Mouse (Mus musculus): ENCODE results near the gene 1810010D01Rik. TPM values are rescaled to one million over a fixed set of nuclear protein-coding genes. Genes with fewer than 3 reads are reported as not detected.

1810010D01Rik gene
- polyA plus RNA-seq, 1 experiment: 2.3 TPM

DNA sequence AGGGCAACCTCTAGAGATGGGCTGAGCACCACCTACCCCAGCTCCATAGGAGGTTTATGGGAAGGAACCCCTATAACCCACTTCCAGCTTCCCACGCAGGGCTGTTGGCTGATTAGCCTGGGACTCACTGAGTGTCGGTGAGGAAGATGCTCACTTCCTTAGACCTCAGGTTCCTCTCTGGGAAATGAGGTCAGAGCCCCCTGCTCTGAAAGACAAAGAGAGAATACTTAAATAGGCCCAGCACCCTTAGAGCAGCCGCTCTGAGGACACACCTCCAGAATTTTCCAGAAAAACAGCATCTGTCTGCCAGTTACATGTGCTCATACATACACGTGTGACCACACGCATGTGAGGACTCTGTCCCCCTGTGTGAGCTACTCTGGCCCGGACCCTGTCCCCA, 1.1 kb downstream of the 1810010D01Rik start:
- H3K4me1 ChIP-seq (ENCODE audit: control insufficient read depth, insufficient read depth, low read length): no peaks in the 10 kb centered on the region; the same call in 1 of the 2 replicates
- no peak for TF ChIP-seq CTCF (IDR thresholded peaks at IDR 0.05; ENCODE audit: control insufficient read depth, insufficient read depth, low read length)
- no peak for TF ChIP-seq POLR2A (IDR thresholded peaks at IDR 0.05; ENCODE audit: borderline replicate concordance, control insufficient read depth, low read depth, low read length)
- no peak overlapping the region for H3K4me3 ChIP-seq (replicated peaks; ENCODE audit: control insufficient read depth, low read depth, low read length)
- 67% methylated on average over 6 of the region's 6 CpGs for WGBS
- H3K27ac ChIP-seq (ENCODE audit: control insufficient read depth, insufficient read depth, low read depth, low read length, poor library complexity): no peak overlapping the region

DNA sequence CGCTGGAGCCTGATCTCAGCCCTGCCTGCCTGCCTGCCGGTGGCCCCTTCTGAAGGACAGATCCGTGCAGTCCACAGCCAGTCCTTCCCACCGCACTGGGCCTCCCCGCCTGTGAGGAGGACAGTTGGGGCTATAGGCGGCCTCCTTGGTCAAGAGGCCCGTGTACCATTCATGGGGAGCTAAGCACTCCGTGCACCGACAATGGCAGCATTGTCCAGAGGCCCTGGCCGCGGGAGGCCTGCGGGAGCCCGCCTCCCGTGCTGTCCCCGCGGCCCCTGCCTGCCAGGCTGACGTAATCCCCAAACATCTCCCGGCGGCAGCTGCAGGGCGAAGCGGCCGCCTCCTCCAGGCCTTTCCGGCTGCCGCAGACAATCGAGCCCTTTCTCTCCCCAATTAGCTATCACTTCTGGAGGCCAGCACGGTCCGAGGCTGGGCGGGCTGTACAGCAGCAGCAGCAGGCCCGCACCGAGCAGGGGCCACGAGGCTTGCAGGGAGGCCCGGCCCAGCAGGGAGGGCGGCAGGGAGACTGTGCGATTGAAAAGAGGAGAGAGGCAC, 1.8 kb downstream of the 1810010D01Rik start:
- no peak overlapping the region for H3K4me3 ChIP-seq (replicated peaks; ENCODE audit: control insufficient read depth, low read depth, low read length)
- H3K27ac ChIP-seq (ENCODE audit: control insufficient read depth, insufficient read depth, low read depth, low read length, poor library complexity): no peak overlapping the region

DNA sequence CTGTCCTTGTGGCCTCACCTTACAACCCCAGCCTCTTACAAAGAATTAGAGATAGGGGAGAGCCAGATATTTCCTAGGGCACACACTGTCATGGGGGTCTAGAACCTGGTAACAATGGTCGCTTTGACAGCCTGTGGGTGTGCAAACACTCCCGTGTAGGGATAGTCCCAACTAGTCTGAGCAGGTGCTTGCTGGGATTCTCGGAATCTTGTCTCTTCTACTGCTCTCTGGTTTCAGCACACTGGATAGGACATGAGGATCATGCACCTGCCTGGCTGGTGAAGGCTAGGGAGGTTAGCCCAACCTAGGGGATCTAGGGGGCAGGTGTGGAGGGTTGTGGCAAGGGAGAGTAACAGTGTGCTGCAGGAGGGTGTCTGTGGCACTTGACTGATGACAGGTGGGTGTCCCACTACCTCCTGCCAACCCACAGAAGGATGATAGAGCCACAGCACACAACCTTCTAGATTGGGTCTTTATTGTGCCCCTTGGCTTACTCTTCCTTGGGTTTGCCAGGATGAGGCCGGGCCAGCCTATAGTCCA, 2.5 kb downstream of the 1810010D01Rik start:
- 87% methylated on average over 4 of the region's 4 CpGs for WGBS
- Histone ChIP-seq H3K4me1 (ENCODE audit: control insufficient read depth, insufficient read depth, low read length) (no peaks in the 10 kb centered on the region), H3K4me3 (replicated peaks; ENCODE audit: control insufficient read depth, low read depth, low read length) (no peak overlapping the region), H3K27ac (ENCODE audit: control insufficient read depth, insufficient read depth, low read depth, low read length, poor library complexity) (no peak overlapping the region)
- TF ChIP-seq CTCF (IDR thresholded peaks at IDR 0.05; ENCODE audit: control insufficient read depth, insufficient read depth, low read length) (no peak), POLR2A (IDR thresholded peaks at IDR 0.05; ENCODE audit: borderline replicate concordance, control insufficient read depth, low read depth, low read length) (no peak)

More for the DNA sequence above, 1.8 kb downstream of the 1810010D01Rik start:
- WGBS: 17% methylated on average over 34 of the region's 34 CpGs
- TF ChIP-seq POLR2A (IDR thresholded peaks at IDR 0.05; ENCODE audit: borderline replicate concordance, control insufficient read depth, low read depth, low read length): no peak
- no peak for TF ChIP-seq CTCF (IDR thresholded peaks at IDR 0.05; ENCODE audit: control insufficient read depth, insufficient read depth, low read length)
- H3K4me1 ChIP-seq (ENCODE audit: control insufficient read depth, insufficient read depth, low read length): no peaks in the 10 kb centered on the region; the same call in 1 of the 2 replicates

DNA sequence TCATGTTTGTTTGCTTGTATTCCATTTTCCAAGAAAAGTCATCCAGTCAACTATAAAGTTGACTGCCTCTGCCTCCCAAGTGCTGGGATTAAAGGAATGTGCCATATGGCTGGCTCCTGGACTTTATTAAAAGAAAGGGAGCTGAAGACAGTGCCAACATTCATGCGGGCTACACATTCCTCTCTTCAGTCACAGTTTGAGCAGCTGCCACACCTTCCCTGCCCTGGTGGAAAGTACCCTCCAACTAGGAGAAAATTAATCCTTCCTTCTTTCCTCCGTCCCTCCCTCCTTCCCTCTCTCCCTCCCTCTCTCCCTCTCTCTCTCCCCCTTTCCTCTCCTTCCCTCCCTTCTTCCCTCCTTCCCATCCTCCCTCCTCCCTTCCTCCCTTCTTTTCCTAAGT, 8.2 kb downstream of the 1810010D01Rik start:
- WGBS: 74% methylated on average over 2 of the region's 2 CpGs
- Histone ChIP-seq H3K4me3 (replicated peaks; ENCODE audit: control insufficient read depth, low read depth, low read length) (no peak overlapping the region), H3K27ac (ENCODE audit: control insufficient read depth, insufficient read depth, low read depth, low read length, poor library complexity) (no peak overlapping the region), H3K4me1 (ENCODE audit: control insufficient read depth, insufficient read depth, low read length) (no peaks in the 10 kb centered on the region)
- TF ChIP-seq CTCF (IDR thresholded peaks at IDR 0.05; ENCODE audit: control insufficient read depth, insufficient read depth, low read length) (no peak), POLR2A (IDR thresholded peaks at IDR 0.05; ENCODE audit: borderline replicate concordance, control insufficient read depth, low read depth, low read length) (no peak)

DNA sequence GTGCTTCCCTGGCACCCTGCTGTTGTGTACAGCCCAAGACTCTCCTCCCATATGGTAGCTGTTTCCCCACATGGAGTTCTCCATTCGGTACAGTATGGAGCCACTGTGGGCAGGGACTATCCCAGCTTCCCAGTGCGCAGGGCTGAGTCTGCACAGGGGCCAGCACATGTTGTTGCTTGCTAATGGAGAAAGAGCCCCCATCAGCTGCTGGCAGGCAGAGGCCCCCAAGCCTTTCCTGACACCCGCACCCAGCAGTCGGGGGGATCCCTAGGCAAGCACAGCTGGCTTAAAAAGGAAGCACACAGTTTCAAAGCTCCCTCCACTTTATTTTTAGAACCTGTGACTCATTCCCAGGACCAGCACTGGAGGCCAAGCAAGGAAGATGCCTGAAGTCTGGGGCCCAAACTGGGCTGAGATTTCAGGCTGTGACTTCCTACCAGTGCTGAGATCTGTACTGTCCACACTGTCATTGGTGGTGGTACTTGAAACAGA, 9.7 kb downstream of the 1810010D01Rik start:
- Histone ChIP-seq H3K27ac (ENCODE audit: control insufficient read depth, insufficient read depth, low read depth, low read length, poor library complexity) (no peak overlapping the region), H3K4me1 (ENCODE audit: control insufficient read depth, insufficient read depth, low read length) (peaks cover 1% of the 10 kb centered on the region), H3K4me3 (replicated peaks; ENCODE audit: control insufficient read depth, low read depth, low read length) (no peak overlapping the region)
- TF ChIP-seq CTCF (IDR thresholded peaks at IDR 0.05; ENCODE audit: control insufficient read depth, insufficient read depth, low read length): no peak
- TF ChIP-seq POLR2A (IDR thresholded peaks at IDR 0.05; ENCODE audit: borderline replicate concordance, control insufficient read depth, low read depth, low read length): no peak
- 34% methylated on average over 4 of the region's 4 CpGs for WGBS

DNA sequence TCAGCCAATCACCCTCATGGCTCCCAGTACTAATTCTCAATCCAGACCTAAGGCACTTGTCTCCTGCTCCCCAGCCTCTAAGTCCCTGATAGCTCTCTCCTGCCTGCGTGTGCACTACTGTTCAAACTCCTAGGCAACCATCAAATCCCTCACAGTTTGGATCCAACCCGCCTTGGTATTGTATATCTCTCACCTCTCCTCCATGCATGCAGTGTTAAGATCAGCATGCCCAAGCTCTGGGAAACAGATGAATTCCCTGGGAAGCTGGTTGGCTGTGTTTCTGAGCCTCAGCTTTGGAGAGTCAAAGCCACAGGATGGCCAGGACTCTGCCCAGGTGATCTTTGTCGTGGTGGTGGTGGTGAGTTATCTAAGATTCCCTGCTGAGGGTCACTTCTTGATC, 10.2 kb downstream of the 1810010D01Rik start:
- Histone ChIP-seq H3K4me3 (replicated peaks; ENCODE audit: control insufficient read depth, low read depth, low read length) (no peak overlapping the region), H3K27ac (ENCODE audit: control insufficient read depth, insufficient read depth, low read depth, low read length, poor library complexity) (no peak overlapping the region), H3K4me1 (ENCODE audit: control insufficient read depth, insufficient read depth, low read length) (peaks cover 1% of the 10 kb centered on the region)
- TF ChIP-seq CTCF (IDR thresholded peaks at IDR 0.05; ENCODE audit: control insufficient read depth, insufficient read depth, low read length) (no peak), POLR2A (IDR thresholded peaks at IDR 0.05; ENCODE audit: borderline replicate concordance, control insufficient read depth, low read depth, low read length) (no peak)
- 61% methylated on average over 3 of the region's 3 CpGs for WGBS

DNA sequence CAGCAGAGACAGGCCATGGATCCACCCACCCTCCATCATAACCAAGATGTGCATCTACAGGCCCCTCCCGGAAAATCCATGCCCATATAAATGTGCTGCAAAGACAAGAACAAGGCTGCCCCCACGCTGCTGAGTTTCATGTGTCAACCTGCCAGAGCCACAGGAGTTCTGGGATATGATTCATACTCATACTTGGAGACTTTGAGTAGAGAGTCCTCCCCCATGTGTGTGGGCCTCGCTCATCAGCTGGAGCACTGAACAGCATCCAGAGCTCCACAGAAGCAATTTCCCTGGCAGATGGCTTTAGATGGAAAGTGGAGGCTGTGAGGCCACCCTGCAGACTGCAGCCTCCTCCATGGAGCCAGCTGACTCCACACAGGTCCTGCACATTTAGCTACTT, 10.9 kb downstream of the 1810010D01Rik start:
- no peak overlapping the region for H3K4me3 ChIP-seq (replicated peaks; ENCODE audit: control insufficient read depth, low read depth, low read length)
- no peak overlapping the region for H3K27ac ChIP-seq (ENCODE audit: control insufficient read depth, insufficient read depth, low read depth, low read length, poor library complexity)
- 79% methylated on average over 3 of the region's 3 CpGs for WGBS
- TF ChIP-seq POLR2A (IDR thresholded peaks at IDR 0.05; ENCODE audit: borderline replicate concordance, control insufficient read depth, low read depth, low read length): no peak
- TF ChIP-seq CTCF (IDR thresholded peaks at IDR 0.05; ENCODE audit: control insufficient read depth, insufficient read depth, low read length): no peak
- H3K4me1 ChIP-seq (ENCODE audit: control insufficient read depth, insufficient read depth, low read length): peaks cover 1% of the 10 kb centered on the region

DNA sequence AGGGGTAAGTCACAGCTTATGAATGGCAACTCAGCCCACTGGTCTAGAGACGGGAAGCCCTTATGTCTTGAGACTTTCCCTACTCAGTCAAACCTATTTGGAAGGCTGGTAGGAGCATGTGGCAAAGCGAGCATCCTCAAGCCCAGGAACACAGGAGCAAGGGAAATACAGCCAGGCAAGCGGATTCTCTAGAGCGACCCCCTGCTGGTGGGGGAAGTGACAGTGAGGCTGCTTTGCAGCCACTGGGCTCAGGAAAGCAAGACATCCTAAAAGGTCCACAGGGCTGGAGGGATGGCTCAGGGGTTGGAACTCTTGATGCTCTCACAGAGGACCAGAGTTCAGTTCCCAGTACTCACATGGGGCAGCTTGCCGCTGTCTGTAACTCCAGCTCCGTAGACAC, 11.6 kb downstream of the 1810010D01Rik start:
- no peak overlapping the region for H3K27ac ChIP-seq (ENCODE audit: control insufficient read depth, insufficient read depth, low read depth, low read length, poor library complexity)
- 83% methylated on average over 6 of the region's 6 CpGs for WGBS
- H3K4me1 ChIP-seq (ENCODE audit: control insufficient read depth, insufficient read depth, low read length): peaks cover 1% of the 10 kb centered on the region
- no peak overlapping the region for H3K4me3 ChIP-seq (replicated peaks; ENCODE audit: control insufficient read depth, low read depth, low read length)
- TF ChIP-seq CTCF (IDR thresholded peaks at IDR 0.05; ENCODE audit: control insufficient read depth, insufficient read depth, low read length): no peak
- no peak for TF ChIP-seq POLR2A (IDR thresholded peaks at IDR 0.05; ENCODE audit: borderline replicate concordance, control insufficient read depth, low read depth, low read length)

All from bone marrow, adult 2 months (tissue).